Mouse (Mus musculus): ENCODE measurements around the gene Nkx1-1.

- TF ChIP-seq CTCF (IDR thresholded peaks at IDR 0.05; ENCODE audit: control insufficient read depth, insufficient read depth, insufficient replicate concordance, low read depth, low read length) (no peak), POLR2A (IDR thresholded peaks at IDR 0.05; ENCODE audit: control insufficient read depth, low read depth, low read length) (no peak)
Observed at GRCm38 (mm10) chr5:33431173-33432005, 2.4 kb downstream of the Nkx1-1 start.

All from testis, adult 2 months (tissue).